Mouse (Mus musculus) olfactory bulb, adult 2 months (tissue): ENCODE measurements at regions not wholly inside any gene's neighbourhood (a gene's known extent, or its start where the extent isn't known, plus 50 kb on each side); places are given as distances from the start of the nearest gene placed in this dataset.

Experiments
- CTCF ChIP-seq: fragments of 200-500 bp; IDR thresholded peaks from 2 replicates; pipeline ENCODE4 v1.5.1; 2012; ENCODE audit warnings: low read depth, mild to moderate bottlenecking, low read length, moderate library complexity; ENCODE audit not compliant: insufficient read depth
- POLR2A ChIP-seq: fragments of 200-500 bp; IDR thresholded peaks from 2 replicates; pipeline ENCODE4 v1.6.1; 2012; ENCODE audit warnings: mild to moderate bottlenecking, low read depth, low read length, moderate library complexity; ENCODE audit not compliant: insufficient read depth

- no peak for TF ChIP-seq POLR2A
- no peak for TF ChIP-seq CTCF
Observed at GRCm38 (mm10) chr10:118046831-118047230, 94.8 kb upstream of the Mdm1 start.
